Mouse (Mus musculus): Measurements from ENCODE around the gene Zfp9. TPM values are rescaled to one million over a fixed set of nuclear protein-coding genes. Genes with fewer than 3 reads are reported as not detected.

Zfp9 gene
- polyA plus RNA-seq, 1 experiment from 2014 or later: 14.6 TPM

DNA sequence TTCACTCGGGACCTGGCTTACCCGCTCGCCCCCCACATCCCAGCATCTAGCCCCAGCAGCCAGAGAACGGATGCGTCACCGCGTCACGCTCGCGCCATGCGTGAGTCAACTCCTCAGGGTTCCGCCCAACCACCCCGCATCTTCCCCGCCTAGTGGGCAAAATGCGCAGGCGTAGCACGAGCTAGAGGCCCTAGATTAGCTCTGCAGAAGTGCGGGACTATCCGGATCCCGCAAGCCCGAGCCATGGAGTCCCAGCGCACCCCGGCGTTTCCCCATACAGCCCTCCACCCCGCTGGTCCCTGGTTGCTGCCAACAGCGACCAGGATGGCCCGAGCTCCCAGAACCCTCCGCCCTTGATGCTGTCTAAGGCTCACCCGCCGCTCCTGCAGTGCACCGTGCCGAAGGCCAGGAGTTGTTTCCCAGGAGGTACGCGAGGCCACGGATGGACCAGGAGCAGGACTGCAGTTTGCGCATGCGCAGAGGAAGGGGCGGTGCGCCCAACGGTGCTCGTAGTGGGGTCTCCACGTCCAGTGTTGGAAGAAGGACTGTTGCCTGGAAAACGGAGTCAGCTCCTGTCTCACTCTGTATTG is 24.0 kb downstream of the Zfp9 start, which contains the start of gene Zfp248:
Gene Zfp248 (minus strand): TSS at position 487 of the 590 bp plus-strand sequence.
- Histone ChIP-seq H3K27ac (ENCODE audit: low read depth, low read length) (peak within 1 kb of the TSS; percentile 96), H3K9ac (replicated peaks; ENCODE audit: low read depth, low read length) (peak within 1 kb of the TSS; percentile 72), H3K4me3 (ENCODE audit: low read depth, low read length) (peak within 1 kb of the TSS; percentile 59), H3K27me3 (ENCODE audit: control insufficient read depth, insufficient read depth, low read length) (no peaks in the 10 kb centered on the region), H3K4me1 (ENCODE audit: control insufficient read depth, insufficient read depth, low read length) (peaks cover 7% of the 10 kb centered on the region; the same call in 1 of the 2 replicates), H3K4me2 (ENCODE audit: low read depth, low read length) (peak within 1 kb of the TSS; percentile 80), H3K36me3 (ENCODE audit: control insufficient read depth, insufficient read depth, low read length) (no peaks in the 10 kb centered on the region; the same call in 1 of the 2 replicates), H3K9me3 (ENCODE audit: control insufficient read depth, low read length) (no peaks in the 10 kb centered on the region)
- ATAC-seq (ENCODE audit: low read depth): peak; percentile 99
- under 1% methylated on average over 43 of the region's 43 CpGs for WGBS

GRCm38 (mm10) chr6:118454452-118454851 is 24.7 kb downstream of the Zfp9 start:
- Histone ChIP-seq H3K27ac (ENCODE audit: low read depth, low read length) (peak overlapping the region; percentile 96), H3K9me3 (ENCODE audit: control insufficient read depth, low read length) (no peaks in the 10 kb centered on the region), H3K4me2 (ENCODE audit: low read depth, low read length) (peak overlapping the region; percentile 80), H3K27me3 (ENCODE audit: control insufficient read depth, insufficient read depth, low read length) (no peaks in the 10 kb centered on the region), H3K4me3 (ENCODE audit: low read depth, low read length) (peak overlapping the region; percentile 59), H3K4me1 (ENCODE audit: control insufficient read depth, insufficient read depth, low read length) (peaks cover 7% of the 10 kb centered on the region; the same call in 1 of the 2 replicates), H3K9ac (replicated peaks; ENCODE audit: low read depth, low read length) (peak overlapping the region; percentile 72), H3K36me3 (ENCODE audit: control insufficient read depth, insufficient read depth, low read length) (no peaks in the 10 kb centered on the region; the same call in 1 of the 2 replicates)
- ATAC-seq (ENCODE audit: low read depth): 0 out of 2 replicates have a peak, but pooled peaks have one; percentile 4
- WGBS: 49% methylated on average over 8 of the region's 8 CpGs

GRCm38 (mm10) chr6:118431502-118431901 is 47.6 kb downstream of the Zfp9 start:
- ATAC-seq (ENCODE audit: low read depth): no peak
- Histone ChIP-seq H3K27me3 (ENCODE audit: control insufficient read depth, insufficient read depth, low read length) (no peaks in the 10 kb centered on the region), H3K4me1 (ENCODE audit: control insufficient read depth, insufficient read depth, low read length) (no peaks in the 10 kb centered on the region), H3K27ac (ENCODE audit: low read depth, low read length) (no peak overlapping the region), H3K4me2 (ENCODE audit: low read depth, low read length) (no peak overlapping the region), H3K36me3 (ENCODE audit: control insufficient read depth, insufficient read depth, low read length) (peaks cover 34% of the 10 kb centered on the region), H3K4me3 (ENCODE audit: low read depth, low read length) (no peak overlapping the region), H3K9me3 (ENCODE audit: control insufficient read depth, low read length) (peaks cover 3% of the 10 kb centered on the region; the same call in 1 of the 2 replicates), H3K9ac (replicated peaks; ENCODE audit: low read depth, low read length) (no peak overlapping the region)
- 84% methylated on average over 4 of the region's 4 CpGs for WGBS

DNA sequence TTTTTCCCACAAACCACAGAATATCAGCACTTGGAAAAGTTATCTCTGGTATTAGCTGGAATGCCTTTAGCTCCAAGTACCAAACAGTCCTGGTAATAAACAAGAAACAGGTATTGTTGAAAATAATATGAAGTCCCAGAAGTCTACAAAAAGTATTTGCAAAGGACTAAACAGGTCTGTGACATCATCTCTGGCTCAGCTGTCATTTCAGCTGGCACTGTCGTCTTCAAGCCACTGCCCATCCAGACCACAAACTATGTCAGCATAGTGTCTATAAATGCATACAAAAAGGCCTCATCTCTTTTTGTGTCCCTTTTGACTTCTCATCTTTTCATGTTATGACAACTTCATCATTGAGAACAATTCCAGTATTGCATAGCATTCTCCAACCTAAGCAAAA is 52.5 kb downstream of the Zfp9 start:
- Histone ChIP-seq H3K9ac (replicated peaks; ENCODE audit: low read depth, low read length) (no peak overlapping the region), H3K27ac (ENCODE audit: low read depth, low read length) (no peak overlapping the region), H3K36me3 (ENCODE audit: control insufficient read depth, insufficient read depth, low read length) (peaks cover 29% of the 10 kb centered on the region), H3K4me2 (ENCODE audit: low read depth, low read length) (no peak overlapping the region), H3K4me1 (ENCODE audit: control insufficient read depth, insufficient read depth, low read length) (no peaks in the 10 kb centered on the region), H3K9me3 (ENCODE audit: control insufficient read depth, low read length) (peaks cover 3% of the 10 kb centered on the region; the same call in 1 of the 2 replicates), H3K27me3 (ENCODE audit: control insufficient read depth, insufficient read depth, low read length) (no peaks in the 10 kb centered on the region), H3K4me3 (ENCODE audit: low read depth, low read length) (no peak overlapping the region)
- ATAC-seq (ENCODE audit: low read depth): no peak
- WGBS: 97% methylated on average over 1 of the region's 1 CpGs

DNA sequence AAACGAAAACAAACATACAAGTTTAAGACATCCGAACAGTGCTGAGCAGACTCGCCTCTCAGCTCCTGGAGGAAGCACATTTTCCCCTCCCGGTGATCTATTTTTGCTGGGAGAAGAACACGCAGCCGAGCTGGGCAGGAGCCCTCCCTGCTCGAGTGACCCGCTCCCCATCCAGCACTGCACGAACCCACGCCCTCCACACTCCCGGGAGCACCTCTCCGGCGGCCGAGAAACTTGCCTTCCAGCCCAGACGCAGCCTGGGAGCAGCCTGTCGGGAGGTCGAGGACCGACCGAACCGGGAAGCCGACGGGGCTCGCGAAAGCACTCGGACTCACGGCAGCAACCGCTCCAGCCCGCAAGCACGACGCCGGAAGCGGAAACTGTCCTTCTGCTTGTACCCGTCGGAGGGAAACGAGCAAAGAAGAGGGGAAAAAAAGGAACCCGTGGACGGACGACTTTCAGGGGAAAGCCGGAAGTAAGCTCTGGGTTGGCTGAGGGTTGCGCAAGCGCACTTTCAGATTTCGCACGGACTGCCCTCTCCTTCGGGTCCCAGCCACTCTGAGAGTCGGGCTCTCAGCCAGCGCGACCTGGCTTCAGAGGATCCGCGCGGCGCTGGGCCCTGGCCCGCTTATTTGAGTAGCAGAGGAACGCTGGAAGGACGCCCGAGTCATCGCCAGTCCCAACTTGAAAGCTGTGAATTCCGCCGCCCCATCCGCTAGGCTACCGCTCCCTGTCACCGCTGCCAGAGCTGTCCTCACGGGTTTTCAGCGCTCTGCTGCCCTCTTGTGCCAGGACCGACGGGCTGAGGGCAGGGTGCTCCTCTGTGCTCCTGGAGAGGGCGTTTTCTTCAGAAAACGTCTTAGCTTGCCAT is 59.8 kb downstream of the Zfp9 start, which contains the start of gene Bms1:
Gene Bms1 (minus strand): TSS at position 425 of the 871 bp plus-strand sequence.
- H3K9me3 ChIP-seq (ENCODE audit: control insufficient read depth, low read length): no peaks in the 10 kb centered on the region
- WGBS: under 1% methylated on average over 67 of the region's 67 CpGs

More for the DNA sequence above, 59.8 kb downstream of the Zfp9 start, which contains the start of gene Bms1:
- peak; percentile 98 for ATAC-seq (ENCODE audit: low read depth)
- Histone ChIP-seq H3K27me3 (ENCODE audit: control insufficient read depth, insufficient read depth, low read length) (no peaks in the 10 kb centered on the region), H3K9ac (replicated peaks; ENCODE audit: low read depth, low read length) (peak within 1 kb of the TSS; percentile 74), H3K36me3 (ENCODE audit: control insufficient read depth, insufficient read depth, low read length) (peaks cover 14% of the 10 kb centered on the region), H3K27ac (ENCODE audit: low read depth, low read length) (peak within 1 kb of the TSS; percentile 88), H3K4me3 (ENCODE audit: low read depth, low read length) (peak within 1 kb of the TSS; percentile 87), H3K4me1 (ENCODE audit: control insufficient read depth, insufficient read depth, low read length) (0 out of 2 replicates have a peak, but pooled peaks cover 9% of the 10 kb centered on the region), H3K4me2 (ENCODE audit: low read depth, low read length) (peak within 1 kb of the TSS; percentile 67)

Small RNA genes lying within 50 kb of the gene (microRNA-seq; reads per million reads assigned to microRNA genes)
- gene Gm25953: not detected

Other genes with a start within 250 kb of the Zfp9 start
- 19.3 and 26.9 TPM in 2 replicates for gene Bms1, start 59.8 kb downstream of the Zfp9 start, polyA plus RNA-seq (2014; fragmentation: Nextera tagmentation; extraction: Ambion mirVana)
- gene Zfp248, start 23.8 kb downstream of the Zfp9 start, polyA plus RNA-seq (2014; fragmentation: Nextera tagmentation; extraction: Ambion mirVana): 18.3 and 22.2 TPM in 2 replicates
- gene Ankrd26, start 82.9 kb upstream of the Zfp9 start, polyA plus RNA-seq (2014; fragmentation: Nextera tagmentation; extraction: Ambion mirVana): 15.0 and 17.4 TPM in 2 replicates

All from neural tube, embryonic 14.5 days (tissue).